Mouse (Mus musculus) kidney, embryonic 16.5 days (tissue): ENCODE results near the gene Tent5c. TPM values are rescaled to one million over a fixed set of nuclear protein-coding genes. Genes with fewer than 3 reads are reported as not detected.

Experiments
- ATAC-seq: fragments of 200-750 bp; cut with Nextera tagmentation; 2 replicates; pipeline ENCODE4 v1.8.0; 2017; ENCODE audit warnings: moderate TSS enrichment; ENCODE audit not compliant: low FRiP score, low TSS enrichment
- H3K27ac ChIP-seq: fragments of 300-500 bp; sonication (generic); 2 replicates; pipeline ENCODE4 v1.5.1; 2014; ENCODE audit warnings: low read length
- H3K27me3 ChIP-seq: fragments of 300-500 bp; sonication (generic); 2 replicates; pipeline ENCODE4 v1.6.1; 2014; ENCODE audit warnings: low read length, control low read depth, mixed read lengths; ENCODE audit not compliant: insufficient read depth
- H3K36me3 ChIP-seq: fragments of 300-500 bp; sonication (generic); 2 replicates; pipeline ENCODE4 v1.6.1; 2014; ENCODE audit warnings: low read length, control low read depth, mixed read lengths; ENCODE audit not compliant: insufficient read depth
- H3K4me1 ChIP-seq: fragments of 300-500 bp; sonication (generic); 2 replicates; pipeline ENCODE4 v1.6.1; 2014; ENCODE audit warnings: low read length, control low read depth, mixed read lengths; ENCODE audit not compliant: insufficient read depth
- H3K4me2 ChIP-seq: fragments of 300-500 bp; sonication (generic); replicated peaks from 2 replicates; pipeline ENCODE4 v1.6.1; 2014; ENCODE audit warnings: low read depth, low read length
- H3K4me3 ChIP-seq: fragments of 300-500 bp; sonication (generic); 2 replicates; pipeline ENCODE4 v1.5.1; 2014; ENCODE audit warnings: mild to moderate bottlenecking, low read length
- H3K9ac ChIP-seq: fragments of 300-500 bp; sonication (generic); replicated peaks from 2 replicates; pipeline ENCODE4 v1.6.1; 2014; ENCODE audit warnings: low read length
- H3K9me3 ChIP-seq: fragments of 300-500 bp; sonication (generic); 2 replicates; pipeline ENCODE4 v1.6.1; 2016; ENCODE audit warnings: low read length, control low read depth
- WGBS: fragments of 180-500 bp; shearing (Covaris S2); extraction: QIAGEN DNeasy Blood & Tissue Kit; methylation state at CpG from one replicate; pipeline ENCODE4 v1.1.7; 2014; 5-methylcytosine and 5-hydroxymethylcytosine counted together
- polyA plus RNA-seq: library from polyadenylated mRNA; unstranded; fragments of >200 nt; fragmentation: Nextera tagmentation; extraction: Ambion mirVana; gene quantifications from 2 replicates; pipeline ENCODE4 v1.2.1, GENCODE M21; 2015

The Tent5c gene
- polyA plus RNA-seq = 8.3 and 9.2 TPM in 2 replicates

- Histone ChIP-seq H3K4me1 (peaks cover 6% of the 10 kb centered on the region), H3K9me3 (no peaks in the 10 kb centered on the region), H3K27ac (peak within 1 kb of the TSS; percentile 35; the same call in 1 of the 2 replicates), H3K36me3 (no peaks in the 10 kb centered on the region), H3K9ac (peak within 1 kb of the TSS; percentile 72), H3K27me3 (peaks cover 24% of the 10 kb centered on the region), H3K4me3 (peak within 1 kb of the TSS; percentile 68), H3K4me2 (peak within 1 kb of the TSS; percentile 100)
- ATAC-seq = peak; percentile 95
- WGBS = under 1% methylated on average over 60 of the region's 73 CpGs
Observed at GRCm38 (mm10) chr3:100489133-100490009, at the start of gene Tent5c. Gene Tent5c (minus strand): TSS chr3:100489324.

GRCm38 (mm10) chr3:100536686-100537085 lies 47.6 kb upstream of the Tent5c start:
- no peaks in the 10 kb centered on the region for H3K4me1 ChIP-seq
- H3K27me3 ChIP-seq = no peaks in the 10 kb centered on the region
- no peak for ATAC-seq
- H3K4me3 ChIP-seq = no peak overlapping the region
- 100% methylated on average over 2 of the region's 2 CpGs for WGBS
- no peak overlapping the region for H3K4me2 ChIP-seq
- H3K9ac ChIP-seq = no peak overlapping the region
- H3K36me3 ChIP-seq = no peaks in the 10 kb centered on the region
- no peak overlapping the region for H3K27ac ChIP-seq
- H3K9me3 ChIP-seq = no peaks in the 10 kb centered on the region

- Histone ChIP-seq H3K4me3 (no peak overlapping the region), H3K9ac (no peak overlapping the region), H3K27ac (no peak overlapping the region), H3K27me3 (no peaks in the 10 kb centered on the region), H3K36me3 (no peaks in the 10 kb centered on the region), H3K4me1 (no peaks in the 10 kb centered on the region), H3K4me2 (no peak overlapping the region), H3K9me3 (no peaks in the 10 kb centered on the region)
- 60% methylated on average over 4 of the region's 4 CpGs for WGBS
- ATAC-seq = no peak
Observed at GRCm38 (mm10) chr3:100535902-100536301, 46.8 kb upstream of the Tent5c start.

GRCm38 (mm10) chr3:100535298-100535697 lies 46.2 kb upstream of the Tent5c start:
- Histone ChIP-seq H3K36me3 (no peaks in the 10 kb centered on the region), H3K4me1 (no peaks in the 10 kb centered on the region), H3K4me2 (no peak overlapping the region), H3K9me3 (no peaks in the 10 kb centered on the region), H3K27ac (no peak overlapping the region), H3K4me3 (no peak overlapping the region), H3K9ac (no peak overlapping the region), H3K27me3 (no peaks in the 10 kb centered on the region)
- 58% methylated on average over 3 of the region's 3 CpGs for WGBS
- ATAC-seq = no peak

- H3K4me2 ChIP-seq = no peak overlapping the region
- no peaks in the 10 kb centered on the region for H3K36me3 ChIP-seq
- H3K27ac ChIP-seq = no peak overlapping the region
- no peaks in the 10 kb centered on the region for H3K4me1 ChIP-seq
- no peak overlapping the region for H3K4me3 ChIP-seq
- no peak overlapping the region for H3K9ac ChIP-seq
- ATAC-seq = no peak
- H3K9me3 ChIP-seq = no peaks in the 10 kb centered on the region
- H3K27me3 ChIP-seq = no peaks in the 10 kb centered on the region
- WGBS = 86% methylated on average over 3 of the region's 3 CpGs
Observed at GRCm38 (mm10) chr3:100534394-100534793, 45.3 kb upstream of the Tent5c start.

- H3K27me3 ChIP-seq = no peaks in the 10 kb centered on the region
- H3K4me2 ChIP-seq = no peak overlapping the region
- no peaks in the 10 kb centered on the region for H3K36me3 ChIP-seq
- H3K9me3 ChIP-seq = no peaks in the 10 kb centered on the region
- no peak overlapping the region for H3K27ac ChIP-seq
- no peak overlapping the region for H3K4me3 ChIP-seq
- no peak for ATAC-seq
- H3K4me1 ChIP-seq = no peaks in the 10 kb centered on the region
- no peak overlapping the region for H3K9ac ChIP-seq
Observed at GRCm38 (mm10) chr3:100533429-100533828, 44.3 kb upstream of the Tent5c start.

GRCm38 (mm10) chr3:100530919-100531318 lies 41.8 kb upstream of the Tent5c start:
- Histone ChIP-seq H3K9ac (no peak overlapping the region), H3K4me3 (no peak overlapping the region), H3K27ac (no peak overlapping the region), H3K27me3 (no peaks in the 10 kb centered on the region), H3K4me1 (no peaks in the 10 kb centered on the region), H3K4me2 (no peak overlapping the region), H3K36me3 (no peaks in the 10 kb centered on the region), H3K9me3 (no peaks in the 10 kb centered on the region)
- WGBS = 94% methylated on average over 5 of the region's 5 CpGs
- no peak for ATAC-seq

- Histone ChIP-seq H3K27ac (no peak overlapping the region), H3K36me3 (no peaks in the 10 kb centered on the region), H3K4me1 (no peaks in the 10 kb centered on the region), H3K4me3 (no peak overlapping the region), H3K9me3 (no peaks in the 10 kb centered on the region), H3K27me3 (no peaks in the 10 kb centered on the region), H3K9ac (no peak overlapping the region), H3K4me2 (no peak overlapping the region)
- no peak for ATAC-seq
- WGBS = 80% methylated on average over 7 of the region's 7 CpGs
Observed at GRCm38 (mm10) chr3:100530244-100530788, 41.2 kb upstream of the Tent5c start.

GRCm38 (mm10) chr3:100522671-100523070 lies 33.5 kb upstream of the Tent5c start:
- Histone ChIP-seq H3K4me2 (no peak overlapping the region), H3K27me3 (no peaks in the 10 kb centered on the region), H3K27ac (no peak overlapping the region), H3K36me3 (no peaks in the 10 kb centered on the region), H3K4me3 (no peak overlapping the region), H3K9me3 (no peaks in the 10 kb centered on the region), H3K9ac (no peak overlapping the region), H3K4me1 (no peaks in the 10 kb centered on the region)
- WGBS = 87% methylated on average over 7 of the region's 7 CpGs
- no peak for ATAC-seq

GRCm38 (mm10) chr3:100521626-100522025 lies 32.5 kb upstream of the Tent5c start:
- 58% methylated on average over 1 of the region's 1 CpGs for WGBS
- no peaks in the 10 kb centered on the region for H3K36me3 ChIP-seq

More at GRCm38 (mm10) chr3:100521626-100522025, 32.5 kb upstream of the Tent5c start:
- Histone ChIP-seq H3K4me2 (no peak overlapping the region), H3K9ac (no peak overlapping the region), H3K27ac (no peak overlapping the region), H3K4me1 (no peaks in the 10 kb centered on the region), H3K27me3 (no peaks in the 10 kb centered on the region), H3K9me3 (no peaks in the 10 kb centered on the region), H3K4me3 (no peak overlapping the region)
- ATAC-seq = no peak
